Mouse (Mus musculus) A20 (cell line): ENCODE data around the gene Ppp4r1.
A peak's percentile ranks its signal among the peaks of the same experiment; 100 is the strongest.

ENCODE experiments used
- DNase-seq: peaks from one replicate; pipeline ENCODE4 v3.0.0-alpha.2; 2011; ENCODE audit warnings: low read depth, low spot score

The Ppp4r1 gene

DNA sequence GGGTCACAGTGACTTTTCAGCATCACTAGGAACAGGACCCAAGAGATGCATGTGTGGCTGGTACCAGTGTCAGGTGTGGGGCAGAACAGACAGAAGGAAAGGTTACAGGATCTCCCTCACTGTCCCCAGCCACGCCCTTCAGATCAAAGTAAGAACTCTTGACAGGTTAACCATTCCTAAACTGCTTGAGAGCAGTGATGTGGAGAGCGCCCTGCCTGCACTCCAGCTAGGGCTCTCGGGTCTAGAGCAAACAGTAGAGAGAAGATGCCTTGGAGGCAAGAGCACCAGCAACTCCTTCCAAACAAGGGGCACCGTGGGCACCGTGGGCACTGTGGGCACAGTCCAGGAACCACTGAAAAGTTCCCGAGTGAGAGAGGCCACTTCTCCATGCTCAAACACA is 71.0 kb downstream of the Ppp4r1 start:
- DNase-seq = no peak

DNA sequence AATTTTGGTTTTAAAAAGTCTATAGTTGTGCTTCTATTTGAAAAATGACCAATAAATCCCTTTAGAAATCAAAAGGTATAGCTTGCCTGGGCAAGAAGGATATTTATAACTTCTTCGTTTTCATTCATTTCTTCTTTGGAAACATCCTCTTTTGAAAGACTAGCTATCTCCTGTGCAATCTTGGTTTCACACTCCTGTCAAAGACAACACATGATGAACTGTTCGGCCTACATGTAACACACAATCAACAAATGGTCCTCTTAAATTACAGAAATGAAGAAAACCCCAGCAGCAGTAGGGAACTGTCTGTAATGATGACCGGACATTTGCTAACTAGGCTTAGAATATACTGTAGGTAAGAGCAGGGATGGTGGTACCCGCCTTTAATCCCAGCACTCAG is 71.6 kb downstream of the Ppp4r1 start:
- DNase-seq = no peak

DNA sequence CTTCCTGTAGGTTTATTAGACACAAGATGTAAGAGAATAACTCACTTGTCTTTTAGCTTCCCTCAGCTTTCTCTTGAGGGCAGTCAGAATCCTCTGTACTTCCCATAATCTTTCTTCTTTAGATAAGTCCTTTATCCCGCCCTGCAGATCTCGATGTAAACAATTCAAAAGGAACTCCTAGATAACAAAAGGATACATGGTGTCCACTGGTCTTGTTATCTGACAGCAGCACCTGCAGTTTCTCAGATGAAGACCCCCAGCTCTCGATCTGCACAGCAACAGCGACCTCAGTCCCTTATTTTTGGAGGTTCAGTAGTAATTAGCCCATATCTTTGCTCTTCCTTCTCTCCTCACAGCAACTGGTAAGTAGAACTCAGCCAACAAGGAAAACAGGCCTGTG is 75.2 kb downstream of the Ppp4r1 start:
- no peak for DNase-seq

DNA sequence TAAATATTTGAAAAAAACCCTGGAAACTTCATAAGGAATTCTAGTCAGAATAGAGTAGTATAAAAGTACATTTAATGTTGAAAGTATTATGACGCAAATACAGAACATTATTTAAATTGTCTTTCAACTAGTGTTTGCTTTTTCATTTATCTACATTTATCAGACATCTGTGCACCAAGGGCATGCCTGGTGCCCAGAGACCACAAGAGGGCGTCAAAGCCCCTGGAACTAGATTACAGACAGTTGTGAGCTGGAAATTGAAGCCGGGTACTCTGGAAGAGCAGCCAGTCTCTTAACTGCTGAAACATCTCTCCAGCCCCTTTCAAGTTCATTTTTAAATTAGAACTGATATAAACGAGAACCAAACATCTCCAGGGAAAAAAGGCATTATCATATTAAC is 80.2 kb downstream of the Ppp4r1 start:
- DNase-seq = no peak

DNA sequence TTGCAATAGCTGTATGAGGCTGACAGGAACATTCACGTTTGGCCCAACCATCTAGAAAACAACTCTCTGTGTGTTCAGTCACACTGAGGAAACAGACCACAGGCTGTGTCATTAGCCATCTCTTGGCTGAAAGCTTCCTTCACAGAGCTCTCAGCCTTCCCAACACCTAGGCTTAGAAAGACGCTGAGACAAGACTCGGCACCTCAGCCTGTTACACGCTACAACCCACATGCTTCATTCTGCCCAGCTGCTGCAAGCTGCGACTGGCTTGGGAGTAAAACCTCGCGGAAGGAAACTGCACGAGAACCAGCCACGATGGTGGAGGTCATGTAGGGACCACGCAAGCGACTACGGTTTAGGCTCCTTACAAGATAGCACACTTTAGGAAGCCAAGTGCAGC is 81.5 kb downstream of the Ppp4r1 start:
- no peak for DNase-seq

DNA sequence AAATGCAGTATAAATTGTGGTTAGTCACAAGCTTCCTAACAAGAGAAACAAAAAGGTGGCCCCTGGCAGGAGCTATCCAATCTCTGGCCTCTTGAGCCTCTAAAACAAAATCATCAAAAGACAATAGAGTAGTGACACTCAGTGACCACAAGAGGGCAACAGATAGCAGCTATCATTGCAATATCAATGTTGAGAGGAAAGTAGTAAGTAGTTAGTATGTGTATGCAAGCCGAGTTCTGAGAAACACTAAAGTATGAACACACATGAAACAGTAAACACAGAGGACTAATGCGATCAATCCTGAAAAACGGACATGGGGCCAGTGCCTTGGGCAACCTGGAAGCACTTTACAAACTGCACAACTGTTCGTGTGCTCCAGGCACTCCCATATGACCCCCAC is 82.4 kb downstream of the Ppp4r1 start:
- peak; percentile 60 for DNase-seq

DNA sequence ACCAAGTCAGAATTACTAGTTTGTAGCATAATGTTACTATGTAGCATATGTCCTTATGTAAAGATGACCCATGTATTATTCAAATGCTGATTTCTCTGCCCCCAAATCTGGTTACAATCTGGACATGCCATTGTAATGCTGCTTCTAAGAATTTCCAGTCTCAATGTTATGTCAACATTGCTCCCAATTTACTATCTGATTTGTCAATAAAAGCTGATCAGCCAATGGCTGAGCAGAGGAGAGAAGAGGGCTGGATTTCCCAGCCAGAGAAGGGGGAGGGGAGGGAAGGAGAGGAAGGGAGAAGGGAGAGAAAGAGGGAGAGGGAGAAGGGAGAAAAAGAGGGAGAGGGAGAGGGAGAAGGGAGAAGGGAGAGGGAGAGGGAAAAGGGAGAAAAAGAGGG is 82.9 kb downstream of the Ppp4r1 start:
- DNase-seq = no peak

DNA sequence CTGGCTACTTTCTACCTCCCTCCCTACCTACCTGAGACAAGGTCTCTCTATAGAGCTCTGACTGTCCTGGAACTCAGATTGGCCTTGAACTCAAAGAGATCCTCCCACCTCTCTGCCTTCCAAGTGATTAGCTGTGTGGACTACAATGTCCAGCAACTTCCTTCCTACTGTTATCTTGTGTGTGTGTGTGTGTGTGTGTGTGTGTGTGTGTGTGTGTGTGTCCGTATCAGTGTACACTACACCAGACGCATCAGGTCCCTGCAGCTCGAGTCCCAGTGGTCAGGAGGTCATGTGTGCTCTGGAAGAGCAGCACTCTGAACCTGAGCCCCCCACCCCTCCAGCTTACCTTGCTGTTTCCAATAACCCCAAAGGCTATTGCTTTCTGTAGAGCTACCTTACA is 83.8 kb downstream of the Ppp4r1 start:
- DNase-seq = no peak

DNA sequence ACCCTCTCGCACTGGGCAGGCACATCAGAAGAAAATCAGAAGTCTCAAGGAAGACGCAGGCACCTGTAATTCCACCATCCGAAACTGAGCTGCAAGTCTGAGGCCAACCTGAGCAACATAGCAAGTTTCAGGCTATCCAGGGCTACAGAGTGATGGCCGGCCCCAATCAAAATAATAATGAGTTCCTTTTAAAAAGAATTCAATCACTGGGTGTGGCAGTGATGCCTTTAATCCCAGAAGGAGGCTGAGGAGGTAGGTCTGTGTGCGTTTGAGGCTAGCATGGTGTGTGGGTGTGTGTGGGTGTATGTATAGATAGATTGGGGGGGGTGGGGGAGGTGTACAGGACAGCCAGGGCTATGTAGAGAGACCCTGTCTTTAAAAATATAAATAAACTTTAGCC is 85.6 kb downstream of the Ppp4r1 start:
- no peak for DNase-seq

DNA sequence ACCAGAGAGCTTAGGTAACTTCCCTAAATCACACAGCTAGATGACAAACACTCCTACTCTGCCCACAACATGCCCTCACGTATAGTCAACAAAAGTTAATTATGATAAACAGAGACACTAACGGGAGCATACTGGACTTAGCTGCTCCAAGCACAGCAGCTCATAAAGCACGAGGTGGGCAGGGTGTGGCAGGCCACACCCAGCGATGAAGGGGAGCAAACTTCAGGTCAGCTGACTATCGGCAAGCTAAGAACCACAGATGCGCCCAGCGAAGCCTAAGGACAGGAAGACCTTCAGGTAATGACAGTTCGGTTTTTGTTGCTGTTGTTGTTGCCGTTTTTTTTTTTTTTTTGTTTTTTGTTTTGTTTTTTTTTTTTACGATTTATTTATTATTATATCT is 87.3 kb downstream of the Ppp4r1 start:
- no peak for DNase-seq

DNA sequence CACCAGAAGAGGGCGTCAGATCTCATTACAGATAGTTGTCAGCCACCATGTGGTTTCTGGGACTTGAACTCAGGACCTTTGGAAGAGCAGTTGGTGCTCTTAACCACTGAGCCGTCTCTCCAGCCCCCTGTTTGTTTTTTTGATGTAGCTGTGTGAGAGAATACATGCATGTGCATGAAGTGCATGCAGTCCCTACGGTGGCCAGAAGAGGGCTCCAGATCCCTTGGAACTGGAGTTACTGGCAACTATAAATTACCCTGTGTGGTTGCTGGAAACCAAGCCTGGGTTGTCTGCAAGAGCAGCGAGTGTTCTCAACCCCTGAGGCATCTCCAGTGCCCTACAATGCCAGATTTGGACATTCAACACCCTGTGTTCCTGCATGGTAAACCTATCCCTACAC is 87.8 kb downstream of the Ppp4r1 start:
- peak; percentile 82 for DNase-seq

DNA sequence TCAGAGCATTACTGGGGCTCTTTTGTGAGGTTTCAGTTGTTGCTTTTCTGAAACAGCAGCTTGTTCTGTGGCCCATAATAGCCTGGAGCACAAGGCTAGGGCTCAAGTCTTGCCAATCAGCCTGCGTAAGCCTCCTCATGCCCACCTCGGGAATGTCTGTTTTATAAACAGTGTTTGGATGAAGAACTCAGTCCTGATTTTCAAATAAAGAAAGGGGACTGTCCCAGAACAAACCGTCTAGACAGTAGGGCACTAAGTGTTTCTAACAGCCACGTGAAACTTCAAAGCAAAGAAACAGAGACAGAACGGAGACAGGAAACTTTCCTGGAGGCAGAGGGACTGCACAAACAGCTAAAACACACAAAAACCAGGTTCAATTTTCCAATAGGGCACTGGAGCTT is 89.3 kb downstream of the Ppp4r1 start:
- DNase-seq = no peak

DNA sequence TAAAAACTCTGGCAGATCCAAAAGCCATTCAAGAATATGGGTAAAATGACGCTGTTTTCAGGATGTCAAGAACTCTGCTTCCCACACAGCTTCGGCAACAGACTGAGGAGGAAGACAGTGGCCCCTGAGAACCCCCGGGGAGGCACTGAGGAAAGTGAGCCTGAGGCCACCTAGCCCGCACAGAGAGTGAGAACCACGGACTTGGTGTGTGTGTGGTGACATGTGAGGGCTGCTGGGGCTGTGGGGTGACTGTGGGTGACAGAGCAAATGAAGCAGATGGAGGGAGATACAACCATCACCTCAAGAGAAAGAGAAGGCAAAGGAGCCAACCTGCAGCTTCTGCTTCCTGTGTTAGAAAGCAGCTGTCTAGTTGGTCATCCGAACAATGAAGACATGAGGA is 89.7 kb downstream of the Ppp4r1 start:
- no peak for DNase-seq

DNA sequence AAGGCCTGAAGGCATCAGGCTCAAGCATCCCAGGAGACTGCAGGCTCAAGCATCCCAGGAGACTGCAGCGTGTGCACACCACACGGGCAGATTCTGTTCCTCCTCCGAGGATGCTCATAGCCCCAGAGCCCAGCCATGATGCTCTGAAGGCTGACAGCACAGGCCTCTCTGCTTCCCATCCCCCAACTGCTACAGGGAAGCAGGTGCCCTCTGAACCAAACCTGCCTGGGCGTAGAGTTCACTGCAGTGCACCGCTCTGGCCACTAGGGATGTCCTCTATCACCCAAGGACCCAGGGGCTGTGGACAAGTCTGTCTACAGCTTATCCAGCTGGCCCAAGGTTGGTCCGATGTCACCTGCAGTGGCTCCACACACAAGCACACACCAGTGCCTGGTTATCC is 90.3 kb downstream of the Ppp4r1 start:
- DNase-seq = peak; percentile 75

DNA sequence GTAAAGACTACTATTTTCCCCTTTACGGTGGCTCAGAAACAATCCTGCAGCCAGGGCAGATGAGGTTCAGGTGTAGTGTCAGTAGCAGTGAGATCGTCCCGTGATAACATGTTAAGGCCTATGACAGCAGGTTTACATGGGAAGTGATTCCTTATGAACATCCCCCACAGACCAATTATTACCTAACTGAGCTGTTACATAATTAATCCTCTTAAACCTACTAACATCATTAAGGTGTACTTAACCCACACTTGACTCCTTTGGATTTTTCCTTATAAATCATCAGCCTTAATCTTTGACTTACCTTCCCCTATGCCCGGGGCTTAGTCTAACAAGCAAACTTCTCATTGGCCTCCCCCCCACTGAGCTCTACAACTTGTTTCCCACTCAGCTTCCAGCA is 90.8 kb downstream of the Ppp4r1 start:
- DNase-seq = no peak

DNA sequence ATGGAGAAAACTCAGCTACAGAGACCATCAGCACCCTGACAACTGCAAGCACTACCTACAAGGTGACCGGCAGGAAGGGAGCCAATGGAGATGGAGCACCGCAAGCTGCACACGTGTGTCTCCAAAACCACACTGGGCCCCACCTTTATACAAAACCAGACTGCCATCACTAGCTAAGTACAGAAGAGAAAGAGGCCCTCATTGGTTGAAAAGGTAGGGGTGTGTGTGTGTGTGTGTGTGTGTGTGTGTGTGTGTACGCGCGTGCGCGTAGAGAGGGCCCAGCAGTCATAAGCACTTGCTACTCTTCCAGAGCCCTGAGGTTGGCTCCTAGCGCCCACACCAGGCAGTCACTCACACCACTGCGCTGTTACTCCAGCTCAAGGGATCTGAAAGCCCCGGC is 91.5 kb downstream of the Ppp4r1 start:
- no peak for DNase-seq

DNA sequence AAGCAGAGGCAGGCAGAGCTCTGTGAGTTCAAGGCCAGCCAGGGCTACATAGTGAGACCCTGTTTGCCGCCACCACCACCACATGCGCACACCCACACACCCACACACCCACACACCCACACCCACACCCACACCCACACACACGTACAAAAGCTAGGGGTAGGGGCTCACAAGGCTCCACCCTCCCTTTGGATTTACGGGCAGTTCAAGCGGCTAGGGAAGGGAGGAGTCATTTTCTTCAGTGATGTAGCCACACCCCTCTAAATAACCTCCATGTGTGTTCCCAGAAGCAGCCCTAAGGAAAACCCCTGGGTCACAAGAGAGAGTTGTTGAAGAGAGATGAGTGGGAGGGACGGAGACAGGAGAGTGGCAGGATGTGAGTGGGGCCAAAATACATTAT is 94.7 kb downstream of the Ppp4r1 start:
- no peak for DNase-seq

DNA sequence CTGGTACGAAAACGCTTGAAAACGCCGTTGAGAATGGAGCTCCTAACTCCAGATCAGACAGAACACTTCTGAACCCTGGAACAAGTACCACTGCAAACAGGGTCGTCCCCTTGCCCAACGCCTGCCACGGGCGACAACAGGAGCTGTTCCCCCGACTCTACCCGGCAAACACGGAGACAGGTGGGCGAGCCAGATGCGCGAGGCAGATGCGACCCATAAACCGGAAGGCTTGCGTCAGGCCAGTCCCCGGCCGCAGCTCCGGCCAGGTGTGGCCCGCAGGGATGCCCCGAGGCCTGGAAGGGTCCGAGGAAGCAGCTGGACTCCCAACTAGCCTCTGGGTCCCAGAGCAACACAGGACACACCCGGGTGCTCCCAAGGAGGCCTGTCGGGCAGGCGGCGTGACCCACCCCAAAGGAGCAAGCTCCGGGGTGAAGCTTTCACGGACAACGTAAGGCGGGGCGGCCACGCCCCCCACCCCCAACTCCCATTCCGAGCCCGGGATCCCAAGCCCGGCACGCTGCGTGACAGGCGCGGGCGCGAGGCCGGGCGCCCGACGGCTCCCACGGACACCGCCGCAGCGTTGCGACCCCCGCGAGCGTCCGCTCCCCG is 101.8 kb downstream of the Ppp4r1 start:
- DNase-seq = peak; percentile 90

DNA sequence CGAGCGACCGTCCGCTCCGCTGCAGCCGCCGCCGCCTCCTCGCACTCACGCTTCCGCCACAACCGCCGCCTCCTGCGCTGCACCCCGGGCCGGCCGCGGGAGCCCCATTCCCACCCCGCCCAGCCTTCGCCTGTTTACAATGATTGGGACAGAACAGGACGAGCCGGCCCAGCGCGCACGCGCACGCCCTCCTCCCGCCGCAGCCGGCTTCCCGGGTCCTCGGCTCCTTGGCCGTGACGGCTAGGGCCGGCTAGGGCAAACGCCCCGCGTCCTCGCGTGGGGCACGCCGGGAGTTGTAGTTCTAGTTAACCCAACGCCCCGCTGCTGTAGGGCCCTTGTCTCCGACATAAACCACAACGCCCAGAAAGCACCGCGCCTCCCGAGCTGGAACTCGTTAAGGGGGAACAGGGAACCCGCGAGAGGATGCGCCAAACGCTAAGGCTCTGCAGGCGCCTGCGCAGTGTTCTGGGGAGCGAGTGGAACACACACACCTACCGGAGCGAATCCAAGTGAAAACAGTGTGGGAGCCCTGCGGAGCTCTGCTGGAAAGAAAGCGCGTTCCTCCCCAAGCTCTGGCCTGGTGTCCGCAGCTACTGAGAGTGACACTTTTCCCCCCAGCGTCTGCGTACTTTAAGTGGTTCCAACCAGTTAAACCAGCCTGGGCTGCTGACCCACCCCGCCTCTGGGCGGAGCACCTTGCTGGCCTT is 102.5 kb downstream of the Ppp4r1 start:
- peak; percentile 98 for DNase-seq

DNA sequence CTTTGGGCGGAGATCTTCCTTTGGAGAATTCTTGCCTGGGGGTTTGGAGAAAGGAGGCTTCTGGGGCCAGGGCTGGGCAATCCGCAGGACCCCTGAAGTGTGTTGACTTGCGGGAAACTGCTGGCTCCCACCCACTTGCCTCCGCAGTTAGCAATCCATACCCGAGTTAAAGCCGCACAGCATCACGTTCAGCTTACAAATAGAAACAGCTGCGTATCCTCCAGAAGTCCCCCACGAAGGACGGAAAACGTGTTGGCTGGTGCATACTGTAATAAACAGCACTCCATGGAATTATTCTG is 103.0 kb downstream of the Ppp4r1 start:
- DNase-seq = no peak

DNA sequence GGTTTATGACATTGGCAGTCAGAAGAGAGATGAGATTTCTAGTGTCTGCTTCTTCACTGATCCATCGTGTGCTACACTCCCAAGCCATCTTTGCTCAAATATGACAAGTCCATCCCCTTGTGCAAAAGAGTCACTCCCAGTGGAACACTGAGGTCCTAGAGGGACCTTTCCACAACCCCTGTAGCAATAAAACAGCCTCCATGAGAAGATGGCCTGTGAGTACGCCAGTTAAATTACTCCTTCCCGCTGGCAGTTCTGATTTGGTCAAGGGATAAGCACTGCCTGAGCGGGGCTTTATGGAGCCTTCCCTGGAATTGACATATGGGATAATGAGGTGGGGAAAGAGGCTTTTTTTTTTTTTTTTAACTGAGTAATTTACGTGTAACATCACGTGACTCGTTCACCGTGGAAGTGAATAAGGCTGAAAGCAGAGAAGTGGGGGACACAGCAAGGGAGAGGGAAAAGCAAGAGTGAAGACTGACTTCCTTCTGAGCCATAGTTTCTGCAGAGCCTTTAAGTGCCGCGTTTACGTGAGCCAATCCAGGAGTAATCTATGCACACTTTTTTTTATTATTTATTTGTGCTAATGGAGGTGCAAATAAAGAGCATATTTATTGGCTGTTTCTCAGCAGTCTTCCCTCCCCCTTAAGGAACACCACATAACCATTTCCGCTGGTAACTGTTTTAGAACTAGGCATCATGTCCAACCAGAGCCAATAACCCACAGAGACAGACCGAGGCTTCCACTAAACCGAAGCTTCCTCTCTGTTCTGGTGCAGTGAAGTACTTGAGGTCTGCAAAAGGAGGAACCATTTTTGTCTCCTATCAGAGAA is 103.5 kb downstream of the Ppp4r1 start, which contains the start of gene Ralbp1:
Gene Ralbp1, minus strand, starts transcription at position 102 of the 833 bp plus-strand sequence.
- peak; percentile 44 for DNase-seq

DNA sequence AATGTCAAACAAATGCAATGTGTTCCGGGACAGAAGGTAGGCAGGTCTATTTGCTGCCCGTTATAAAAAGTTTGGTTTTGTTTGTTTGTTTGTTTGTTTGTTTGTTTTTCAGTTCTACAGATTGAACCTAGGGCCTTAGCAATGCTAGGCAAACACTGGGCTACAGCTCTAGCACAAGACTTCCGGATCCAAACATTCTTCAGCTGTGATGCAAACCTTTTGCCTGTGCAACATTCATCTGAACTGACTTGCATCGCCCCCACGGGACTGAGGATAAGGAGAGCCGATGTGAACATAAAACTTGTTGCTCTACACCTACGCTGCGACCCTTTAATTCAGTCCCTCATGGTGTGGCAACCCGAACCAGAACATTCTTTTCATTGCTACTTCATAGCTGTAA is 104.2 kb downstream of the Ppp4r1 start:
- no peak for DNase-seq

DNA sequence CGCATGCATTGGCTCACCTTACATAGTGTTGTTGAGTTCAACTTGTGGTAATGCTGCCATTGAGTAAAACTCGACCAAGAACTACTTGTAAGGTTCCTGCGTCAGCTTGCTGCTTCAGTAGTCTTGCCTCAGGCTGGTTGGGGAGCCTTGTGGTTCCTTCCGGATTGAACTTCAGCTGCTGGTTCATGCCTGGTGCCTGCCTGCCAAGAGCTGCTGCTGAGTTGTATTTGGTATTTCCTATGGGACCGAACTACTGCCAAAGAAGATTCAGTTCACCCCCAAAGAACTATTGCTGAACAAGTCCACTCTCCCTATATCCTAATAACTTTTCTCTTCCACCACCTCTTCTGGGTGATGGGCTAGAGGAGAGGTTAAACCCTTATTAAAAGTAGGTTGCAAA is 107.1 kb downstream of the Ppp4r1 start:
- no peak for DNase-seq
